8 mouse cellular contexts compared by ENCODE assay signal in genomic region chr11:104768072-104768471, GRCm38 (mm10).
A peak's percentile ranks its signal among the peaks of the same experiment; 100 is the strongest.
DNase-seq lines count a peak whose midpoint lies in the region; ATAC-seq and TF ChIP-seq lines count a peak whose summit lies in the region.
"Had no signal": no experiment of that assay in that cellular context is flagged by ENCODE, and none has a peak within 500 bp of the region (broad histone marks: within the 10 kb centered on the region; RNA-seq: fewer than 3 reads in every experiment).

No protein-coding gene starts in this region.

- intact Hi-C loops in left cerebral cortex, postnatal 14 days (cut with DNase I) = loop anchor here (2.0 to 5.0 kb wide), 2 partner anchors 177 to 354 kb away; no protein-coding TSS in a partner anchor

- peak; percentile 73 for TF ChIP-seq CTCF in kidney, adult 2 months (conservative IDR thresholded peaks at IDR 0.05; ENCODE audit: insufficient read depth, insufficient read length, low read depth, low read length)
- peak; percentile 82 for TF ChIP-seq CTCF in bone marrow macrophage, adult 2 months (IDR thresholded peaks at IDR 0.05; ENCODE audit: low read depth, low read length)

- TF ChIP-seq POLR2A in kidney, adult 2 months (IDR thresholded peaks at IDR 0.05; ENCODE audit: low read depth, low read length) = no peak
- TF ChIP-seq POLR2A in bone marrow macrophage, adult 2 months (IDR thresholded peaks at IDR 0.05; ENCODE audit: borderline replicate concordance, low read depth, low read length) = no peak

- WGBS in kidney, adult 2 months = 9% methylated on average over 5 of the region's 5 CpGs
- 12% methylated on average over 5 of the region's 5 CpGs for WGBS in kidney, embryonic 14.5 days

- H3K4me2 ChIP-seq in kidney, embryonic 14.5 days (replicated peaks; ENCODE audit: low read depth, low read length) = no peak overlapping the region
- H3K4me2 ChIP-seq: hindbrain, embryonic 15.5 days had no signal

- peak; percentile 30 for DNase-seq in kidney, adult 2 months
- peak; percentile 15 for DNase-seq in MEL-GATA-1-ER (ENCODE audit: extremely low read depth, low read depth)
- DNase-seq in frontal cortex, postnatal 25 days (ENCODE audit: low spot score in 2 of 2) = peak; percentile 10 to 13
- peak; percentile 29 to 53 for DNase-seq in left cerebral cortex, postnatal 14 days (ENCODE audit: low spot score in 2 of 2)
- peak; percentile 31 for DNase-seq in ovary, postnatal 14 days (ENCODE audit: low spot score)

- no peak overlapping the region for H3K27ac ChIP-seq in kidney, adult 2 months (ENCODE audit: insufficient read depth, low read depth, low read length)
- no peak overlapping the region for H3K27ac ChIP-seq in kidney, embryonic 14.5 days (ENCODE audit: low read depth, low read length)
- H3K27ac ChIP-seq in bone marrow macrophage, adult 2 months (ENCODE audit: insufficient read depth, low read depth, low read length) = no peak overlapping the region
- H3K27ac ChIP-seq: hindbrain, embryonic 15.5 days had no signal

- H3K9me3 ChIP-seq in kidney, embryonic 14.5 days (ENCODE audit: control insufficient read depth, low read length) = no peaks in the 10 kb centered on the region
- H3K9me3 ChIP-seq: hindbrain, embryonic 15.5 days had no signal

- no peaks in the 10 kb centered on the region for H3K27me3 ChIP-seq in kidney, adult 2 months (replicated peaks; ENCODE audit: control insufficient read depth, insufficient read depth, low read length)
- no peaks in the 10 kb centered on the region for H3K27me3 ChIP-seq in kidney, embryonic 14.5 days (ENCODE audit: control insufficient read depth, insufficient read depth, low read length)
- H3K27me3 ChIP-seq: hindbrain, embryonic 15.5 days had no signal

- H3K4me3 ChIP-seq in kidney, adult 2 months (ENCODE audit: insufficient read depth, low read depth, low read length) = no peak overlapping the region
- no peak overlapping the region for H3K4me3 ChIP-seq in kidney, embryonic 14.5 days (ENCODE audit: low read length)
- no peak overlapping the region for H3K4me3 ChIP-seq in bone marrow macrophage, adult 2 months (ENCODE audit: insufficient read depth, low read length)
- H3K4me3 ChIP-seq: hindbrain, embryonic 15.5 days had no signal

- no peaks in the 10 kb centered on the region for H3K4me1 ChIP-seq in kidney, adult 2 months (ENCODE audit: control insufficient read depth, insufficient read depth, low read length)
- H3K4me1 ChIP-seq in kidney, embryonic 14.5 days (ENCODE audit: control insufficient read depth, insufficient read depth, low read length) = no peaks in the 10 kb centered on the region
- H3K4me1 ChIP-seq in bone marrow macrophage, adult 2 months (ENCODE audit: control insufficient read depth, insufficient read depth, low read length) = no peaks in the 10 kb centered on the region
- H3K4me1 ChIP-seq: hindbrain, embryonic 15.5 days had no signal

- H3K9ac ChIP-seq in kidney, embryonic 14.5 days (ENCODE audit: low read depth, low read length) = no peak overlapping the region
- H3K9ac ChIP-seq: hindbrain, embryonic 15.5 days had no signal

- no peaks in the 10 kb centered on the region for H3K36me3 ChIP-seq in kidney, adult 2 months (ENCODE audit: control insufficient read depth, insufficient read depth, low read length)
- no peaks in the 10 kb centered on the region for H3K36me3 ChIP-seq in kidney, embryonic 14.5 days (ENCODE audit: control insufficient read depth, insufficient read depth, low read length)
- H3K36me3 ChIP-seq: hindbrain, embryonic 15.5 days had no signal

- ATAC-seq in kidney, embryonic 14.5 days (ENCODE audit: low FRiP score, low TSS enrichment) = no peak
